Mouse (Mus musculus) cerebellum, adult 2 months (tissue): ENCODE data around the gene Eepd1.

Experiments
- CTCF ChIP-seq: fragments of 200-500 bp; IDR thresholded peaks from 2 replicates; pipeline ENCODE4 v1.5.1; 2011; ENCODE audit warnings: low read depth, mild to moderate bottlenecking, control low read depth, low read length, moderate library complexity, borderline replicate concordance; ENCODE audit not compliant: insufficient read depth
- POLR2A ChIP-seq: fragments of 200-500 bp; IDR thresholded peaks from 2 replicates; pipeline ENCODE4 v1.6.1; 2011; ENCODE audit warnings: low read length, control low read depth, borderline replicate concordance; ENCODE audit not compliant: insufficient read depth

DNA sequence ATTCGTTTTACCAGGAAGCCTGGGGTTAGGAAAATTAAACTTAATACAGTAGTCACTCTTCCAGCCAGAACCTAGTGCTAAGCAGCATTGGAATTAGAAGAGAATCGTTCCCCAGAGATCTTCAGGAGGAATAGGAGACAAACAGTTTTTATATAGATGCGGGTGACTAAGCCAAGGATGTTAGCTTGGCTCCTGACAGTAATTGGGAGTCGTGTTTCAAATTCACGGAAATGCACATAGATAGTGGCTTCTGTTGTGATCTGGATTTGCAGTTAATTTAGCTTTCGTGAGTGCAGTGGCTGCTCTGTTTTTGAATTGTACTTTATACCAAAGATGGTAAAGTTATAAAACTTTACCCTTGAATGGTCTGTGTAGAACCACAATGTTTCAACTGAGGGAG, 73.9 kb downstream of the Eepd1 start:
- TF ChIP-seq CTCF, result no peak
- no peak for TF ChIP-seq POLR2A
